Mouse (Mus musculus) naive thymus-derived CD4-positive, alpha-beta T cell, adult 5 months (primary cell): Measurements from ENCODE around the gene Rad54l2. TPM values are rescaled to one million over a fixed set of nuclear protein-coding genes. Genes with fewer than 3 reads are reported as not detected.

Source experiments
- polyA plus RNA-seq: library from polyadenylated mRNA; unstranded; fragments of 100-300 nt; shearing (Covaris generic); gene quantifications from one replicate; pipeline ENCODE4 v1.2.1, GENCODE M21; 2017

Rad54l2 gene
- polyA plus RNA-seq: 7.4 TPM

GRCm38 (mm10) chr9:106788812-106789321, at the start of gene Rad54l2:
Gene Rad54l2, minus strand, starts transcription at chr9:106789194.

DNA sequence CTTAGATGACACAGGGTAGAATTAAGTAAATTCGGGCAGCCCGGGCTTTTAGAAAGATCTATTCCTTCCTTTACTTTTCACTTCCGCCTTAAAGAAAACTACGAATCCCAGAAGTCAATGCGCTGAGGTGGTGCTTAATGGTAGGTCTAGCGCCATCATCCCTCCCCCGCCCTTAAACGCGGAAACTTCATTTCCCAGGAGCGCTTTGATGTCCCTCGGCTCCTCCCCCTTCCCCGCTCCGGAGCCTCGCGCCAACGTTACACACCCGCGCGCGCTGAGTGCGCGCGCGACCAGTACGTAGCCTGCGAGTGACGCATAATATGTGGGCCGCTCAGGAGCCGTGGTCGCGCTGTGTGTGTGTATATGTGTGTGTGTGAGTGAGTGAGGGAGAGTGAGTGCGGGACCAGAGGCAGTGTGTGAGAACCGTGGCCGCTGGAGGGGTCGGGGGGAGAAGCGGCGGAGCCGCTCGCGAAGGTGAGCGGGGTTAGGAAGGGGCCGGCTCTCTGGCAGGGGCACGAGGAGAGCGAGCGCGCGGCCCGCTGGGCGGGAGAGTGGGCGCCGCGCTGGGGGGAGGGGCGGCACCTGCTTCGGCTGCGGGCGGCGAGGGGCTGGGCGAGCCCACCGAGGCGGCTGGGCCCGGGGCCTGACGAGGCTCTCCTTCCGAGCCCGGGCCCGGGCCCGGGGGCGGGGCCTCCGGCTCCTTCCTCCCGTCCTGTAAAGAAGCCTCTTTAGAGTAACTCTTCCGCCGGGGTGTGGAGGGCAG, 32.8 kb upstream of the Rad54l2 start, which contains the start of gene Dcaf1:
Gene Dcaf1, plus strand, starts transcription at position 257 of the 763 bp plus-strand sequence.

GRCm38 (mm10) chr9:106685249-106686101, 103.5 kb downstream of the Rad54l2 start, which contains the start of gene Tex264:
Gene Tex264, minus strand, starts transcription at chr9:106685927.

GRCm38 (mm10) chr9:106655884-106656720, 132.9 kb downstream of the Rad54l2 start, which contains the start of gene Grm2:
Gene Grm2, minus strand, starts transcription at chr9:106656082.

Other genes with a start within 250 kb of the Rad54l2 start
- gene Iqcf3, start 227.6 kb downstream of the Rad54l2 start, polyA plus RNA-seq: not detected
- gene Iqcf4, start 218.2 kb downstream of the Rad54l2 start, polyA plus RNA-seq: not detected
- gene Iqcf6, start 162.6 kb downstream of the Rad54l2 start, polyA plus RNA-seq: not detected
- gene Grm2, start 133.1 kb downstream of the Rad54l2 start, polyA plus RNA-seq: not detected
- 63.1 TPM for gene Tex264, start 103.3 kb downstream of the Rad54l2 start, polyA plus RNA-seq
- gene Dcaf1, start 32.7 kb upstream of the Rad54l2 start, polyA plus RNA-seq: 63.5 TPM
- gene Rbm15b, start 98.2 kb upstream of the Rad54l2 start, polyA plus RNA-seq: 44.2 TPM
- 98.1 TPM for gene Manf, start 102.8 kb upstream of the Rad54l2 start, polyA plus RNA-seq